Mouse (Mus musculus) intestine, embryonic 16.5 days (tissue): ENCODE data around the gene Krtap1-4. TPM values are rescaled to one million over a fixed set of nuclear protein-coding genes. Genes with fewer than 3 reads are reported as not detected.
"Not testable (repeated sequence)": the region's sequence is repeated elsewhere in the genome, so short reads cannot be mapped to it uniquely, and the experiment has no call there.

ENCODE experiments used
- ATAC-seq: fragments of 200-750 bp; cut with Nextera tagmentation; 2 replicates; pipeline ENCODE4 v1.8.0; 2017; ENCODE audit warnings: moderate TSS enrichment, moderate library complexity
- H3K27ac ChIP-seq: fragments of 300-500 bp; sonication (generic); 2 replicates; pipeline ENCODE4 v1.5.1; 2014; ENCODE audit warnings: mild to moderate bottlenecking, low read length
- H3K27me3 ChIP-seq: fragments of 300-500 bp; sonication (generic); replicated peaks from 2 replicates; pipeline ENCODE4 v1.6.1; 2014; ENCODE audit warnings: low read length, control low read depth, mixed read lengths; ENCODE audit not compliant: control insufficient read depth, insufficient read depth
- H3K36me3 ChIP-seq: fragments of 300-500 bp; sonication (generic); 2 replicates; pipeline ENCODE4 v1.6.1; 2014; ENCODE audit warnings: low read length, control low read depth; ENCODE audit not compliant: control insufficient read depth, insufficient read depth
- H3K4me1 ChIP-seq: fragments of 300-500 bp; sonication (generic); 2 replicates; pipeline ENCODE4 v1.6.1; 2014; ENCODE audit warnings: low read length, control low read depth, mixed read lengths; ENCODE audit not compliant: control insufficient read depth, insufficient read depth
- H3K4me2 ChIP-seq: fragments of 300-500 bp; sonication (generic); 2 replicates; pipeline ENCODE4 v1.6.1; 2014; ENCODE audit warnings: low read depth, low read length, control low read depth
- H3K4me3 ChIP-seq: fragments of 300-500 bp; sonication (generic); 2 replicates; pipeline ENCODE4 v1.5.1; 2014; ENCODE audit warnings: mild to moderate bottlenecking, low read length
- H3K9ac ChIP-seq: fragments of 300-500 bp; sonication (generic); 2 replicates; pipeline ENCODE4 v1.6.1; 2014; ENCODE audit warnings: low read depth, low read length
- H3K9me3 ChIP-seq: fragments of 300-500 bp; sonication (generic); 2 replicates; pipeline ENCODE4 v1.6.1; 2016; ENCODE audit warnings: low read length, control low read depth; ENCODE audit not compliant: control insufficient read depth
- WGBS: fragments of 180-500 bp; shearing (Covaris S2); extraction: QIAGEN DNeasy Blood & Tissue Kit; methylation state at CpG from one replicate; pipeline ENCODE4 v1.1.7; 2014; 5-methylcytosine and 5-hydroxymethylcytosine counted together
- polyA plus RNA-seq: library from polyadenylated mRNA; unstranded; fragments of >200 nt; fragmentation: Nextera tagmentation; extraction: Ambion mirVana; gene quantifications from 2 replicates; pipeline ENCODE4 v1.2.1, GENCODE M21; 2015

Krtap1-4 gene
- polyA plus RNA-seq: not detected in 2 replicates

- 74% methylated on average over 5 of the region's 5 CpGs for WGBS
- no peak within 1 kb of the TSS for H3K27ac ChIP-seq
- H3K27me3 ChIP-seq: no peaks in the 10 kb centered on the region
- H3K4me1 ChIP-seq: no peaks in the 10 kb centered on the region
- H3K9me3 ChIP-seq: no peaks in the 10 kb centered on the region
- no peaks in the 10 kb centered on the region for H3K36me3 ChIP-seq
- no peak within 1 kb of the TSS for H3K9ac ChIP-seq
- no peak for ATAC-seq
- H3K4me2 ChIP-seq: no peak within 1 kb of the TSS
- no peak within 1 kb of the TSS for H3K4me3 ChIP-seq
Observed at GRCm38 (mm10) chr11:99583245-99583704, at the start of gene Krtap1-4. TSS of gene Krtap1-4 (minus strand) at chr11:99583654.

GRCm38 (mm10) chr11:99630890-99631289 is 47.4 kb upstream of the Krtap1-4 start:
- no peak overlapping the region for H3K4me3 ChIP-seq
- H3K4me1 ChIP-seq: no peaks in the 10 kb centered on the region
- no peak overlapping the region for H3K27ac ChIP-seq
- no peak overlapping the region for H3K4me2 ChIP-seq
- no peak for ATAC-seq
- H3K36me3 ChIP-seq: no peaks in the 10 kb centered on the region
- 59% methylated on average over 3 of the region's 3 CpGs for WGBS
- H3K9me3 ChIP-seq: no peaks in the 10 kb centered on the region
- H3K9ac ChIP-seq: no peak overlapping the region
- H3K27me3 ChIP-seq: no peaks in the 10 kb centered on the region

GRCm38 (mm10) chr11:99628138-99628537 is 44.7 kb upstream of the Krtap1-4 start, which contains the start of gene Krtap4-1:
TSS of gene Krtap4-1 (minus strand) at chr11:99628238.
- H3K36me3 ChIP-seq: no peaks in the 10 kb centered on the region
- no peaks in the 10 kb centered on the region for H3K4me1 ChIP-seq
- no peak within 1 kb of the TSS for H3K9ac ChIP-seq
- no peak within 1 kb of the TSS for H3K4me2 ChIP-seq
- no peak within 1 kb of the TSS for H3K4me3 ChIP-seq
- no peaks in the 10 kb centered on the region for H3K9me3 ChIP-seq
- ATAC-seq: no peak
- no peaks in the 10 kb centered on the region for H3K27me3 ChIP-seq
- 79% methylated on average over 4 of the region's 4 CpGs for WGBS
- no peak within 1 kb of the TSS for H3K27ac ChIP-seq

- no peaks in the 10 kb centered on the region for H3K4me1 ChIP-seq
- no peaks in the 10 kb centered on the region for H3K36me3 ChIP-seq
- H3K9ac ChIP-seq: no peak within 1 kb of the TSS
- no peak within 1 kb of the TSS for H3K27ac ChIP-seq
- ATAC-seq: no peak
- no peaks in the 10 kb centered on the region for H3K9me3 ChIP-seq
- no peaks in the 10 kb centered on the region for H3K27me3 ChIP-seq
- H3K4me2 ChIP-seq: no peak within 1 kb of the TSS
- 76% methylated on average over 2 of the region's 2 CpGs for WGBS
- H3K4me3 ChIP-seq: no peak within 1 kb of the TSS
Observed at GRCm38 (mm10) chr11:99620335-99620734, 36.9 kb upstream of the Krtap1-4 start, which contains the start of gene Gm11562. TSS of gene Gm11562 (minus strand) at chr11:99620435.

GRCm38 (mm10) chr11:99614796-99615363 is 31.4 kb upstream of the Krtap1-4 start, which contains the start of gene Krtap2-4:
TSS of gene Krtap2-4 (minus strand) at chr11:99614846.
- Histone ChIP-seq H3K9ac (no peak within 1 kb of the TSS), H3K4me3 (no peak within 1 kb of the TSS), H3K27me3 (no peaks in the 10 kb centered on the region), H3K9me3 (no peaks in the 10 kb centered on the region), H3K4me1 (no peaks in the 10 kb centered on the region), H3K36me3 (no peaks in the 10 kb centered on the region), H3K4me2 (no peak within 1 kb of the TSS), H3K27ac (no peak within 1 kb of the TSS)
- WGBS: 65% methylated on average over 3 of the region's 3 CpGs
- ATAC-seq: peak; percentile 74

GRCm38 (mm10) chr11:99610089-99610488 is 26.6 kb upstream of the Krtap1-4 start, which contains the start of gene Gm11937:
TSS of gene Gm11937 (minus strand) at chr11:99610189.
- 61% methylated on average over 1 of the region's 2 CpGs for WGBS

GRCm38 (mm10) chr11:99609126-99609525 is 25.7 kb upstream of the Krtap1-4 start:
- H3K9me3 ChIP-seq: no peaks in the 10 kb centered on the region
- 74% methylated on average over 1 of the region's 1 CpGs for WGBS
- H3K4me1 ChIP-seq: no peaks in the 10 kb centered on the region
- ATAC-seq: no peak
- H3K36me3 ChIP-seq: no peaks in the 10 kb centered on the region
- no peak overlapping the region for H3K27ac ChIP-seq
- no peaks in the 10 kb centered on the region for H3K27me3 ChIP-seq
- H3K4me2 ChIP-seq: no peak overlapping the region
- H3K9ac ChIP-seq: no peak overlapping the region
- H3K4me3 ChIP-seq: no peak overlapping the region

More at GRCm38 (mm10) chr11:99610089-99610488, 26.6 kb upstream of the Krtap1-4 start, which contains the start of gene Gm11937:
- not testable (repeated sequence) for H3K27ac ChIP-seq, H3K4me2 ChIP-seq, H3K27me3 ChIP-seq, H3K4me1 ChIP-seq, ATAC-seq, H3K4me3 ChIP-seq, H3K9ac ChIP-seq, H3K36me3 ChIP-seq, H3K9me3 ChIP-seq

- H3K27ac ChIP-seq, H3K9me3 ChIP-seq, H3K27me3 ChIP-seq, H3K4me2 ChIP-seq, H3K9ac ChIP-seq, H3K4me3 ChIP-seq, H3K36me3 ChIP-seq, ATAC-seq, H3K4me1 ChIP-seq: not testable (repeated sequence)
- 58% methylated on average over 1 of the region's 1 CpGs for WGBS
Observed at GRCm38 (mm10) chr11:99603208-99603607, 19.8 kb upstream of the Krtap1-4 start, which contains the start of gene Gm11938. TSS of gene Gm11938 (minus strand) at chr11:99603308.

GRCm38 (mm10) chr11:99597742-99598141 is 14.3 kb upstream of the Krtap1-4 start, which contains the start of gene Krtap9-3:
TSS of gene Krtap9-3 (minus strand) at chr11:99598105.
- not testable (repeated sequence) for H3K9me3 ChIP-seq, ATAC-seq
- 71% methylated on average over 4 of the region's 6 CpGs for WGBS

More at GRCm38 (mm10) chr11:99597742-99598141, 14.3 kb upstream of the Krtap1-4 start, which contains the start of gene Krtap9-3:
- H3K9ac ChIP-seq, H3K4me1 ChIP-seq, H3K4me2 ChIP-seq, H3K27me3 ChIP-seq, H3K27ac ChIP-seq, H3K4me3 ChIP-seq, H3K36me3 ChIP-seq: not testable (repeated sequence)
